Mouse (Mus musculus) layer of hippocampus, postnatal 10 days (tissue): ENCODE results near the gene Fam192a. TPM values are rescaled to one million over a fixed set of nuclear protein-coding genes. Genes with fewer than 3 reads are reported as not detected.

ENCODE experiments used
- DNase-seq, 2 experiments: peaks; one replicate each; pipeline ENCODE4 v3.0.0; 2021; ENCODE audit warnings: low spot score in 2 of 2
- total RNA-seq, 2 experiments: library from RNA; stranded (reverse); gene quantifications; 2 replicates each; pipeline ENCODE4 v1.2.3; 2021

The Fam192a gene
- total RNA-seq, 2 experiments from 2014 or later, result 37.5 to 42.9 TPM

DNA sequence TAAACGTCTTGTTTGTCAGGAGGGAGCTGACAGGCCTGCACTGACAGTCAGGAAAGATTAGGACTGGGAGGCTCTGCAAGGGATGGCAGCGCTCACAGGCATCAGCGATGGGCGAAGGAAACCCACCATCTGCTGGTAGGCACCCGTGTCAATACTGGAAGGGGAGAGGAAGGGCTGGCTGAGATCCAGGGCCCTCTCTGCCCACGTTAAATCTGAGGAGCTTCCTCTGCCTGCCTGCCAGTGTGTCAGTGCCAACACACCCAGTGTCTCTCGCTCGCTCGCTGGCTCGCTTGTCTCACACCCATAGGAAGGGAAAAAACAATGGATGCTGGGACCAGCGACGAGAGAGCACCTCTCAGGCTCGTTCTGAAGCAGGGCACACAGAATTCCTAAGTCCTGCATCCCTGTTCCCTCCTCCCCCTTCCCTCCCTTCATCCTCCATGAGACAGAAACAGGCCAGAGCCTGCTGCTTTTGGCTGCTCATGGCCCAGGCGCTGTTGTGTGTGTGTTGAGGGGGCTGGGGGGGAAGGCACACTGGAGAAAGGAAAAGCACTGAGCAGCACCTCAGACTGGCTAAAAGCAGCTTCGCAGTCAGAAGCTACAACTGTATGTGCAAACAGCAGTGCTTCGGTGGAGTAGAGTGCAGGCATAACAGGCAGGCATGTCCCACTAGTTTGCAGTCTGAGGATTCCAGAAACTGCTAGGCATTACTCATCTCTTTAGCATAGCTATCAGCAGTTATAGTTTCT is 27.5 kb downstream of the Fam192a start:
- peak; percentile 77 to 84 for DNase-seq

DNA sequence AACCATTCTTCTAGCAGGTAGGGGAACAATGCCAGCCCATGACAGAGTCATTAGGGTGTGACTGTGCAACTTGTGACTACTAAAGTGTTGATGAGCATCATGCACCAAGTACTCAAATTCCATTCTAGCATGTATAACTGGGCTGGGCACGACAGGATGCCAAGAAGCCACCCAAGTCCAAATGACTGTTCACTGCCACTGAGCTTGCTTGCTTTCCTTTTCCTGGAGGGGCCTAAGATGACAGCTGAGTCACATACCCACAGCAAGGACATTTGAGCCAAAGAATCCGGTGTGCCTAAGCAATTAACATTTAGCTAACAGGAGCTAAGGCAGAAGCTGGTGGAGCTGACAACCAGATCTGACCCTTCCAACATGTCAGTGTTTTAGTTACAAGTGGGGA is 29.9 kb downstream of the Fam192a start:
- DNase-seq, result no peak

DNA sequence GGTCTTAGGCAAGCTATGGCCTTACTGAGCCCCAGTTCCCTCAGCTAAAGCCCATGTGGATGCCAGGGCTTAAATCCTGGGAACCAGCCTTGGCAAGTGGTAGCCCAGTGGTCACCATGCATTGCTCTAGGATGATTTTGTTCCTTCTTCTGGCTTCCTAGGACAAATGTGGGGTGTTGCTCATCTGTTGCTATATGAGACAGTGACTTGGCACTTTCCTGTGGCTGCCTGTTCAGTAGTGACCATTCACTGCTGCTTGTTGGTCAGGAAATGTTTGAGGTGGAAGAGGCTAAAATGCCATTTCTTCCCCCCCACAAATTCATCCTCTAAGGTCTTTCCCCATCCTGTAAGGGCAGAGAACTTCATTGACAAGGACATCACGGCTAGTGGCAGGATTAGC is 32.4 kb downstream of the Fam192a start:
- DNase-seq, result no peak

DNA sequence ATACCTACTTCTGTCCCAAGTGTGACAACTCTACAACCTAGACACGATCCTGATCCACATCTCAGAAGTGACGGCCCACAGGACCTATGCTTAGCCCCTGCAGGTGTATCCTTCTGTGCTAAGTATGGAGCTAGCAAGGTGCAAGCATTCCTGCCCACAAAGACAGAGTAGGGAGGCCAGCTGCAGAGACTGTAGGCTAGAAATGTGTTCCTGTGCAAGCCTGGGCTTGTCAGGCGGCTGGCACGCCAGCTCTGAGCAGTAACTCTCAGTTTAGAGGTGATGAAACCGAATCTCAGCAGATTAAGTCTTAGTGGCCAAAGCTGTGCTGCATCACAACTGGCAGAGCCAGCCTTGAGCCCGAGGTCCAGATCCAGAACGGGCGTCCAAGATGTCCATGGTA is 33.7 kb downstream of the Fam192a start:
- DNase-seq, result no peak

DNA sequence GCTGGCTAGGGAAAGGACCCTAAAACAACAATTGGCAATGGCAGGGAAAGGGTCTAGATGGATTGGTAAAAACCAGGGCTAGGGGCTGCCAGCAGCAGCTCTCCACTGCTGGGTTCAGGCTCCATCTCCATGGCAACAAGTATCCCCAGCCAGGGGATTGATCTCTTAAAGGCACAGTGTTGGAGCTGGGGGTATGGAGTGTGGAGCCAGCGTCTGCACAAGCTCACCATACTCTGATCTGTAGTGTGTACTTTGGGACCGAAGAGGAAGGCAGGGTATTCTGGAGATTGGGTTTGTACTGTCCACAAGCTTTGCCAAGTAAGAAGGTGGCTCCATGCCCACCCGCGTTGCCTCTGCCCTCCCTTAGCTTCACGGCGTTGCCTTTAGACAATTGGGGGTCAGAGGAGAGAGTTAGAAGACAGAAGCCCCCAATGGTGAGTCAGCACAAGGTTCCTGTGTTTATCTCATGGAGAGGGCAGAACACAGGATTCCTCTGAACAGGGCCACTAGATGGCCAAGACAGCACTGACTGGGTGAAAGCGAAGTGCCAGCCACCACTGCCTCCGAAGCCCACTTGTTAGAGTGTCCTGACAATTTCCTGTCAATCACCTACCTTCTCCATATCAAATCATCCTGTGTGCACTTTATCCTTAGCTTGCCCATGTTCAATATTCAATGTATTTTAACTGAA is 34.5 kb downstream of the Fam192a start:
- DNase-seq, result peak; percentile 35 to 49

DNA sequence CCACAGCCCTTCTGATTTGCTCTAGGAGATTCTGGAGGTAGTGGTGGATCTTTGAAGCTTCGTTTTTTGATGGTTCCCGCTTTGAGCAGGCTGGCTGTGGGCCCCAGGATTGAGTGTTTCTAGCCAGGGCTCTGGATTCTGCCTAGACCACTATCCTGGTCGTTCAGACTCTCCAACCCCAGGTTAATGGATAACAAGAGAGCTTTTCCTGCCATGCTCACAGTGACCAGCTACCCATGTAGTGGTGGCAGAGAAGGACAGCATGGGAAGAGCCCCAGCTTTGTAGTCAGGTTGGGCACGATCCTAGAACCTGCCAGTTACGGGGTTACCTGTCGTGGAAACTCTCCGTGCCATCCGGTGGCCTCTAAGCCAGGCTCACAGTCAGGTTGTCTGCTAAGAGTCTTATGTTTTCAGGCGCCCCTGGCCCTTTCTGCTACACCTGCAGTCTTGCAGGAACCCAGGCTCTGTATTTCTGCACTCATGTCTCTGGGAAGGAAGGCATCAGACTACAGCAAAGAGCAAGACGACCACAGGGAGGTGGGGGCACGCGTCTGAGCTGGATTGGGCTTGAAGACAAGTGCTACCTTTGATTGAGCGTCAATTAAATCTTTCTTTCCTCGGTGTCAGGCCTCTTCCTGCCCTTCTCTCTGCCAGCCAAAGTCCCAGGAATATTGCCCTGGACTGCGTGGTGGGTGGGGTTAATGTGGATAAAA is 35.2 kb downstream of the Fam192a start:
- DNase-seq, result no peak

DNA sequence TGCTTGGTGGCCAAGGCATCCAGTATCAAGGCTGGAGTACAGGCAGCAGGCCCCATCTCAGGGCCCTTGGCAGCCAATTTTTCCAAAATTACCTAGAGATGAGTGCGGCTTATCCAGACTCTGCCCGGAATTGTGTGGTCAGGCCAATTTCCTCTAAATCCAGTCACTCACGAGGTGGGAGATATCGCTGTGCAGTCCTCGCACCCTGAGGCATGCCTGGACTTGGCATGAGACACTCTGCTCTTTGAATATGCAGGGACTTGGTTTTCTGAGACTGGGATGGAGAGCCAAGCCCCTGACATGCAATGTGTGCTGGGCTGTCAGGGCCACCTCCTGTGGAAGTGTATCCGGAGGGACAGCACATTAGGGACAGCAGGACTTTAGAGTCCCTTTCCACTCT is 35.8 kb downstream of the Fam192a start:
- no peak for DNase-seq

DNA sequence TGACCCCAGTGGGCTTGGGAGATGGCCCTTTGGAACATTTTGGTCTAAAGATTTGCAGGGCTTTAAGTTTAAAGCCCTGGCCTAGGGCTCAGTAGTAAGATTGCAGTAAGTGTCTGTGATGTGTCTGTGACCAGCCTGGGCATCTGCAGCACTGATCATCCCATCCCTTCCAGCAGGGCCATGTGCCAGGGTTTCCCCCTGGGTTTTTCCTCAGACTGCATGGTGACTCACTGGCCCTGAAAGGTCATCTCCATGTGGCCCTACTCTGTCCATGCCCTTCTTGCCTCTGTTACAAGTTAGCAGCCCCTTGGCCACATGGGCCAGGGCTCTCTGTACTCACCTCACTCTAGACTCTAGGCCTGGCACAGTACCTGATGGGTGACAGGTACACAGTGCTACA is 37.4 kb downstream of the Fam192a start:
- no peak for DNase-seq

DNA sequence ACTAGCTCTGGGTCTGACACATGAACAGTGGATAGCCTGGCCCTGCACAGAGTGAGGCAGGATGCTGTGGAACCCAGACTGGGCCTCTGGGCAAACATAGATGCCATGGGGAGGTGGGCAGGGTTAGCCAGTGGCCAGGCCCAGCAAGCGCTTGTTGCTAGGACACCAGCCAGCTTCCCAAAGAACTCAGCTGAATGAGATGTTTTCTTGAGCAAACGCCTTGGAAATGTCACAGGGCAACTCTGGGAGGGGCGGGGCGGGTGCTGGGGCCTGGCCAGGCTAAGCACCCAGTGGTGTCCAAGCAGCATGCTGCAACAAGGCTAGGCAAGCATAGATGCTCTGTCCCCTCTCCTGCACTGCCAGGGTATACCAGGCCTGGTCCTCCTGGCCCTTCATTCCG is 40.5 kb downstream of the Fam192a start:
- DNase-seq, result peak in 1 of 2 experiments; percentile 53

DNA sequence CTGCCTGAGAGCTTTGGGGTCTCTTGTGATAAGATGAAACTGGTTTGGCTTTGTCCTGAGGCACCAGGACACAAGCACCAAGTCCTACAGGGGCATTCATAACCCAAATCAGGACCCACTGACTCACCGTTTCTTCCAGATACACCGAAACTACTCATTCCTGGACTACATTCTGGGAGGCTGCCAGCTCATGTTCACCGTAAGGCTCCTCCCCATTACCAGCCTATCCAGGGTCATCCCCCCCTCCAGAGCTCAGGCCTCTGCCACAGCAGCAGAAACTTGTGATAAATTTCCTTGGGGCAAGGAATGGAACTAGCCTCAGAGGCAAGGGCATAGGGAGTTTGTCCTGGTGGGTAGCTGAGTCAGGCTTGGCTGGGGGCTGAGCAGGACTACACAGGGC is 44.5 kb downstream of the Fam192a start:
- no peak for DNase-seq

DNA sequence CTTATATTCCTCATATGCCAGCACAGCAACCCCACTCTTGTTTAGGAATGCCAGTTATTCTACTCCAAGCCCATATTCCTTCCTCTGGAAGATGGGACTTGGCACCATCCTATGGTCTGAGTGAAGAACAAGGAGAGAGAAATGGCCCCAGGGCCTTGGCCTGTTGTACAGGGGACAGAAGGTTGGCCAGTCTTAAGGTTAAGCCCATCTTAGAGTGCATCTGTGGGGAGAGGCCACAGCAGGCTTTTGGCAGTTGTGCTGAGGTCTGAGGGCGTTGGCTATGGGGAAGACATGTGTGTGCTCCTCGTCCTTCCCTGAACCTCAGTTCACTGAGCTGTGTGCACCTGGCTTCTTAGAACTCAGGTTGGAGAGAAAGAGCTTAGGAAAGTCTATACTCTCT is 49.1 kb downstream of the Fam192a start:
- DNase-seq, result no peak

DNA sequence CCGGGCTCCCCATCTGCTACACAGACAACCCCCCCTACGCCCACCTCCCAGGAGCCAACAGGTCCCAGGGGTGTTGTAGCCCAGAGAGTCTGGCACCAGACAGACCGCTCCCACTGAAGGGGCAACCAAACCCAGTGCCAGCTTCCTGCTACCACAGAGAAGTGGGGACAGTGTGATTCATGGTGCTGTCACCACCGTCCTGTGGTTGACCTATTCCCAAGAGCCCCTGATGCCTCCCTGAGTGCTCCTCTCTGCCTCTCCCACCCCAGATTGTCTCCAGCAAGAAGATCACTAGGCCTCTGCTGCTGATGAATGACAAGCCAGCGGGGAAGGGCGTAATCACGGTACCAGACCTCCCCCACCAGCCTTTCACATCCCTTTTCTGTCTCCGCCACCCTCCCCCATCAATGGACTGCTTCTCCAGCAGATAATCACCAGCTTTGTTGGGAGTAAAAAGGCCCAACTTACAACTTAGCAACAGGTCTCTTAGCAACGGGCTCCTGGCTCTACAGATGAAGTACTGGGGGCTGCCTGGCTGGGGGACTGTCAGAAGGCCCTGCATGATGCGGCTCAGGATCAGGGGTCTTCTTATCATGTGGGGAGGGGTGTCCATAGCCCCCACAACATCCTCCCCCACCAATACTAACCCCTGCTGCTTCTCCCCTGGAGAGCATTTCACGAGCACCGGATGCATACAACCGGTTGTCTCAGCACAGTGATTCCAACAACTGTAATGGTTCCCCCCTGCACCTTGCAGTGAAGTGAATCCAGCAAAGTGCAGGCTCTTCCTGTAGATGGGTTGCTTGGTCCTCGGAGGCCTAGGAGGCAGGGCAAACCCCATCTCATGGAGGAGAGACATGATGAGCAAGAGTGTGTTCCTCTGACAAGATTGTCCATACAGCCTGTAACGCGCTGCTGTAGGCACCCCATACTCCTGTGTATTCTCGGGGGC is 50.0 kb downstream of the Fam192a start:
- DNase-seq, result peak; percentile 75 to 82

DNA sequence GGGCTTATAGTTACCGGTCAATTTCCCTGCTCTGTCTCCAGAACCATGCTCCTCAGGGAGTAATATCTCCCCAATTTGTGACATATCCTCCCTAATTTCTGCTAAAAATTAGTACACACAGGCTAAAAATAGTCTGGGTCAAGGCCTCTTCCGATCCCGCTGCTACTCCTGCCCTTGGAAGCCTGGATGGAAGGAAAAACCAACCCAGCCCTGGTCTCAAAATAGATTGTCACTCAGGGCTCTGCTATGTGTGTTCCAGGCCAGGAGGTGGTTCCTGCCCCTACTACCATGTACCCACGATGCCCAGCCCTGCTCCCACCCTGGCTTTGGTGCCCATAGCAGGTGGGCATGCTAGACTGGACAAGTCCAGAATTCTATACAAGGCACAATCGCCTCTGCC is 51.8 kb downstream of the Fam192a start:
- no peak for DNase-seq

DNA sequence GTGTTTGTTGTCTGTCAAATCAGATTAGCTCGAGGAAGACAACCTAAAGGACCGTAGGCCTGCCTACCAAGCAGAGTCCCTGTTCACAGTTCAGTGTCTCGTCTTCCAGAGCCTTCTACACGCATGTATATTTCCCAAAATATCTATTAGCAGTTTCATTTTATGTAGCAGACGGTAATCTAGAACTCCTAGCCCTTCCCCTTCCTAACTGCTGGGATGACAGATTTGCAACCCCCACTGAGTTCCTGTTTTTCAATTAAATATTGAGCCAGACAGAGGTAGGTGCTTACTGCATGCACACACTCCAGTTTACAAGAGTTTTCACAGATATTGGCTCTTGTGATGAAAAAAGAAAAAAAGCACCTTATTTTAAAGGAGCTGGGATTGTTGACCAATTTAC is 52.3 kb downstream of the Fam192a start:
- DNase-seq, result no peak

DNA sequence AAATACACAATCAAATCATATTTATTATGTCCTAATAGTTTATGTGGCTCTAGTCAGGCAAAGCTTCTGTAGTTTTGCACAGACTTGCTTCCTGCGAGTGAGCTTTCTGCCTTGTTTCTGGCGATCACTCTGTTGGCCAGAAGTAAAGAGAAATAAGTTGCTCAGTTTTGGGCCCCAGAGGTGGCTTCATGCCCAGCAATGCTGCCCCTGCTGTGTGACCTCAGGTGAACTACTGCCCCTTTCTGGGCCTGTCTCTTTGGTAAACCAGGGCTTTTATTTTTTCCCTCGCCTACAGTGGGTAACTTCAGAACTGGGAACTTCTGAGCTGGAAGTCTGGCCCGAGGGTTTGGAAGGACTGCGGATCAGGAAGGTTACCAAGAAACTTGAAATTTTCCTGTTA is 52.8 kb downstream of the Fam192a start:
- DNase-seq, result peak in 1 of 2 experiments; percentile 50

DNA sequence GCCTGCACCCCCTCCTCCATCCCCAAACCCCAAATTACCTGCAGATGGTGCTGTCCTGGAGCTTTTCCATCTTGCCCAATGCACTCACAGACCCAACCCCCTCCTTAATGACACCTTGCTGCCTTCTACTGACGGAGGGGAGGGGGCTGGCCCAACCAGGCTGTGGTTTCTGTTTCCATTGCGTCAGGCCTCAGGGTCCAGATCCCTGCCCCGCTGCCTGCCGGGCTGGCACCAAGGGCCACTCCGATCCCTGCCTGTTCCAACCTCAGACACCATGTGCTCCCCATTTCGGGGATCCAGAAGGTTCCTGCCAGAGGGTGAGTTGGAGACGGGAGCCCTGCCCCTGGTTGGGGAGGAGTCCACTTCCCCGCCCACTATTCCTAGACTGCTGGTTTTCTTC is 57.8 kb downstream of the Fam192a start:
- DNase-seq, result no peak

DNA sequence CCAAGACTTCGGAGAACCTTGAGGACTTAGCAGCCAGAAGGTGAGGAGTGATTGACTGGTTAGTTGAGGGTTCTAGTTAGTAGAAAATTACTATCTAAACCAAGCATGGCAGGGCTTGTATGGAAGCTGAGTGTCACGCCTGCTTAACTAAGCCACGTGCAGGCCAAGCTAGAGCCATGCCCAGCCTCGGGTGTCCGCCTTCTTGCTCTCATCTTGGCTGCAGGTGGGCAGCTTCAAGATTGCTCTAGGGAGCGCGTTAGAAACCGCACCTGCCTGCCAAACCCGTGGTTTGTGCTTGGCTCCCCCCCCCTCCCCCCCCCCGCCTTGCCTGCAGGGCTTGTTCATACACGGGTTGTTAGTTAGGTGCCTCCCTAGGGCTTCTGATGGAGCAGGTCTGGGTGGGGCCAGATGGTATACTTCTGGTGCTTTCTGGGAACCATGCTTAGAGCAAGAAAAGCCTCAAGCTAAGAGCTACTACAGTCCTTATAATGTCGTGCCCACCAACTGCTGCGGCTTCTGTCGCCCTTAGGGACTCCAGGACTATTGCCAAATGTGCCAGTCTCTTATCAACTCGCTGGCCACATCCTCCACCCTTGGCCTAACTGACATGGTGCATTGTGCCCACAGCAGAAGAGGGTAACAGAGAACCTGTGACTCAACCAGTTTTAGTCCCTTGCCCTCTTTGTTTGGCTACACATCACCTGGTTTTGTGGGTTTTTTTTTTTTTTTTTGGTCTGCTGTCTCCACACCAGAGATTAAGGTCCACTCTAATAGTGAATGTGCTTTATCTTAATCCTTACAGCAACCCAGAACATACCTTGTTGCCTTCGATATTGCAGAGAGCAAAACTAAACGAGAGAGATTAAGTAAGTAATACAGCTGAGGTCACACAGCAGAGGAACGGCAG is 60.7 kb downstream of the Fam192a start:
- no peak for DNase-seq

DNA sequence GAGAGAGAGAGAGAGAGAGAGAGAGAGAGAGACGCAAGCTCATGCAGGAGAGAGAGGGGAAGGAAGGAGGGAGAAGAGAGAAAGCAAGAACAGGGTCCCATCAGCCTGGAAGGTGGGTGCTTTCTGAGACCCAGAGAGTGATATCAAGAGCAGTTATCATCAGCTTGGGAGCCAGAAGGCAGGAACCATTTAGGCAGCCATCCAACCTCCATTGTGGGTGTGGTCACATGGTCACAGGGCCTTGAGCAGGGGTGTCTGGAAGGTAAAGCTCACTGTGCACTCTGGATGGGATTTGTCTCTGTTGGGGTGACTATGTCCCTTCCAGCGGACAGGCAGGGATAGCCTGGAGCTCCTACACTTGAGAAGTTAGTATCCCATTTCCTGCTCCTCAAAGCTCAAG is 61.8 kb downstream of the Fam192a start:
- DNase-seq, result no peak

DNA sequence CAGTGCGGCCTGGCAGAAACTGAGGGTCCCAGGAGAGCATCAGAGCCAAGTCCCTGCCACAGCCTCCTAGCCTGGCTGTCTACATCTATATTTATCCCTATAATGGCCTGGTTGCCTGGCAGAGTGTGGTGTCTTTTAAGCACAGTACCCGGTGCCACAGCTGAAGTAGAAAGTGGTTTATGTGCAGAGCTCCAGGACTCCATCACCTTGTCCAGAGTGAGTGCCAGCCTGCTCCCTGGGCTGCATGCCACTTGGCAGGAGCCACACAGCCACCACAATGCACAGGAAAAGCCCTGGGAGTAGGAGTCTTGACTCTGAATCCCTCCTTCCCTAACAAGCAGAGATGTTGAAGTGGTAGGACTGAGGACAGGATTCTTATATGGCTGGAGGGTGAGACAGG is 64.3 kb downstream of the Fam192a start:
- DNase-seq, result no peak

DNA sequence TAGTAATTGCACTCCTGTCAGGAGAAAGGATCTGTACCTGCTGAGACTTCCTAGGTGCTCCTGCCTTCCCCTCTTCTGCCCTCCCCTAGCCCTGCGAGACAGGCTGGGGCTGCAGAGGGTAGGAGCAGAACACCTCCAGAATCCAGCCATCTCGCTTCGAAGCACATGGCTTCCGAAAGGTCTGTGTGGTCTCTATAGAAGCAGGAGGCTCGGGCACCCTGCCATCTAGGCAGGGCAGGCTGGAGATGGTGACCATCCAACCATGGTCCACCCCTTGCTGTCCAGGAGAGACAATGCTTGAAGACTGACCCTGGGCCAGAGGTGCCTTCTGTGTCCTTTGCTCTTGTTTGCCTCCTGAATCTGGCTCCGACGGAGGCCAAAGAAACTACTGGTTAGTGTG is 66.2 kb downstream of the Fam192a start:
- no peak for DNase-seq
